Mouse (Mus musculus): ENCODE measurements at regions not wholly inside any gene's neighbourhood (a gene's known extent, or its start where the extent isn't known, plus 50 kb on each side); places are given as distances from the start of the nearest gene placed in this dataset.

GRCm38 (mm10) chr7:79517581-79518337 is 51.6 kb upstream of the Polg start:
- H3K79me2 ChIP-seq (ENCODE audit: control insufficient read depth, insufficient read depth, low read length, poor library complexity) = no peaks in the 10 kb centered on the region
- no peak for TF ChIP-seq HCFC1 (IDR thresholded peaks at IDR 0.05; ENCODE audit: low read depth, low read length)
- no peak for TF ChIP-seq E2F4 (IDR thresholded peaks at IDR 0.05; ENCODE audit: borderline replicate concordance, low read depth, low read length)
- TF ChIP-seq USF1 (IDR thresholded peaks at IDR 0.05; ENCODE audit: low read depth, low read length) = no peak
- no peak for TF ChIP-seq TAL1 (IDR thresholded peaks at IDR 0.05; ENCODE audit: low read length)
- no peak for TF ChIP-seq POLR2AphosphoS5 (IDR thresholded peaks at IDR 0.05; ENCODE audit: borderline replicate concordance, low read depth, low read length)
- TF ChIP-seq NELFE (IDR thresholded peaks at IDR 0.05; ENCODE audit: low read depth, low read length) = no peak
- TF ChIP-seq ELF1 (IDR thresholded peaks at IDR 0.05; ENCODE audit: low read depth, low read length) = no peak
- TF ChIP-seq ZC3H11A (IDR thresholded peaks at IDR 0.05; ENCODE audit: low read depth, low read length) = no peak
- TF ChIP-seq ETS1 (IDR thresholded peaks at IDR 0.05; ENCODE audit: low read depth, low read length) = no peak
- no peak for TF ChIP-seq NRF1 (IDR thresholded peaks at IDR 0.05; ENCODE audit: insufficient read depth, low read depth, low read length, poor library complexity, severe bottlenecking)
- no peak for TF ChIP-seq POLR2AphosphoS2 (IDR thresholded peaks at IDR 0.05; ENCODE audit: low read length)
- no peak for TF ChIP-seq ZMIZ1 (IDR thresholded peaks at IDR 0.05; ENCODE audit: low read depth, low read length)
- no peak for TF ChIP-seq GABPA (IDR thresholded peaks at IDR 0.05; ENCODE audit: low read depth, low read length)
- no peak for TF ChIP-seq POLR2A (IDR thresholded peaks at IDR 0.05; ENCODE audit: control insufficient read depth in 1 of 2, insufficient read depth in 1 of 2, low read depth in 1 of 2, low read length in 2 of 2, poor library complexity in 1 of 2)
- no peaks in the 10 kb centered on the region for H3K9me3 ChIP-seq (replicated peaks; ENCODE audit: insufficient read depth, low read length)
- DNase-seq (ENCODE audit: low read depth, low spot score) = no peak
- H3K4me3 ChIP-seq (ENCODE audit: control insufficient read depth in 1 of 2, insufficient read depth in 1 of 2, low read depth in 2 of 2, low read length in 2 of 2) = no peak overlapping the region
- no peak overlapping the region for H3K27ac ChIP-seq (ENCODE audit: control insufficient read depth, low read depth, low read length)
- H3K36me3 ChIP-seq (ENCODE audit: control insufficient read depth in 1 of 2, insufficient read depth in 2 of 2, low read length in 2 of 2) = no peaks in the 10 kb centered on the region
- no peaks in the 10 kb centered on the region for H3K27me3 ChIP-seq (ENCODE audit: control insufficient read depth in 1 of 2, insufficient read depth in 2 of 2, low read length in 2 of 2)
- H3K4me1 ChIP-seq (ENCODE audit: control insufficient read depth in 1 of 2, insufficient read depth in 2 of 2, low read length in 2 of 2) = peaks cover 0 to 10% of the 10 kb centered on the region in 2 experiments; a peak in 2 of 4 replicates
- H3K9ac ChIP-seq (ENCODE audit: control insufficient read depth, low read depth, low read length, poor library complexity, severe bottlenecking) = no peak overlapping the region

- DNase-seq (ENCODE audit: low read depth, low spot score) = no peak
- TF ChIP-seq MEF2A (IDR thresholded peaks at IDR 0.05; ENCODE audit: extremely low read depth, insufficient replicate concordance, low read depth, low read length, poor library complexity, severe bottlenecking) (no peak), UBTF (IDR thresholded peaks at IDR 0.05; ENCODE audit: borderline replicate concordance, insufficient read depth, low read depth, low read length) (no peak), POLR2A (IDR thresholded peaks at IDR 0.05; ENCODE audit: control insufficient read depth in 1 of 2, insufficient read depth in 1 of 2, low read depth in 1 of 2, low read length in 2 of 2, poor library complexity in 1 of 2) (no peak), EP300 (IDR thresholded peaks at IDR 0.05; ENCODE audit: low read depth in 1 of 2, low read length in 2 of 2) (no peak), RCOR1 (IDR thresholded peaks at IDR 0.05; ENCODE audit: low read depth, low read length) (no peak), RAD21 (IDR thresholded peaks at IDR 0.05; ENCODE audit: low read depth, low read length) (no peak), SMC3 (IDR thresholded peaks at IDR 0.05; ENCODE audit: low read depth, low read length) (no peak), MAZ (IDR thresholded peaks at IDR 0.05; ENCODE audit: low read depth, low read length) (no peak), ETS1 (IDR thresholded peaks at IDR 0.05; ENCODE audit: low read depth, low read length) (no peak), CTCF (IDR thresholded peaks at IDR 0.05 in 2 of 3, conservative IDR thresholded peaks at IDR 0.05 in 1 of 3; ENCODE audit: control insufficient read depth in 1 of 3, insufficient read depth in 1 of 3, low read depth in 2 of 3, low read length in 3 of 3, poor library complexity in 1 of 3, severe bottlenecking in 1 of 3) (no peak), MAX (IDR thresholded peaks at IDR 0.05; ENCODE audit: low read length) (no peak), USF2 (IDR thresholded peaks at IDR 0.05; ENCODE audit: borderline replicate concordance in 1 of 2, insufficient read depth in 1 of 2, low read depth in 1 of 2, low read length in 2 of 2) (no peak), TAL1 (IDR thresholded peaks at IDR 0.05; ENCODE audit: low read length) (no peak), GABPA (IDR thresholded peaks at IDR 0.05; ENCODE audit: low read depth, low read length) (no peak), CHD2 (IDR thresholded peaks at IDR 0.05; ENCODE audit: low read length) (no peak)
- Histone ChIP-seq H3K27ac (ENCODE audit: control insufficient read depth, low read depth, low read length) (no peak overlapping the region), H3K36me3 (ENCODE audit: control insufficient read depth in 1 of 2, insufficient read depth in 2 of 2, low read length in 2 of 2) (no peaks in the 10 kb centered on the region), H3K27me3 (ENCODE audit: control insufficient read depth in 1 of 2, insufficient read depth in 2 of 2, low read length in 2 of 2) (no peaks in the 10 kb centered on the region; a peak in 2 of 4 replicates), H3K4me1 (ENCODE audit: control insufficient read depth in 1 of 2, insufficient read depth in 2 of 2, low read length in 2 of 2) (peaks cover 0 to 10% of the 10 kb centered on the region in 2 experiments; a peak in 2 of 4 replicates), H3K9ac (ENCODE audit: control insufficient read depth, low read depth, low read length, poor library complexity, severe bottlenecking) (no peak overlapping the region), H3K9me3 (replicated peaks; ENCODE audit: insufficient read depth, low read length) (no peaks in the 10 kb centered on the region), H3K79me2 (ENCODE audit: control insufficient read depth, insufficient read depth, low read length, poor library complexity) (no peaks in the 10 kb centered on the region), H3K4me3 (ENCODE audit: control insufficient read depth in 1 of 2, insufficient read depth in 1 of 2, low read depth in 2 of 2, low read length in 2 of 2) (no peak overlapping the region)
These were observed 50.1 kb upstream of the Polg start for GRCm38 (mm10) chr7:79516287-79516686.

All from MEL (cell line).